Mouse (Mus musculus) MEL (cell line): ENCODE results near the gene Syngr4. TPM values are rescaled to one million over a fixed set of nuclear protein-coding genes. Genes with fewer than 3 reads are reported as not detected.

Experiments
- DNase-seq: peaks from one replicate; pipeline ENCODE4 v3.0.0; 2011; ENCODE audit warnings: low read depth, low spot score
- H3K27ac ChIP-seq: 2 replicates; pipeline ENCODE4 v1.5.1; 2012; ENCODE audit warnings: low read depth, mild to moderate bottlenecking, control low read depth, low read length, moderate library complexity; ENCODE audit not compliant: control insufficient read depth
- H3K27me3 ChIP-seq, 2 experiments: fragments of 150-350 bp in 1 of 2; sonication (generic) in 1 of 2; 2 replicates each; pipeline ENCODE4 v1.6.1; 2012; ENCODE audit warnings: low read length in 2 of 2, mild to moderate bottlenecking in 2 of 2, improper control_type of control experiment in 1 of 2, moderate library complexity in 1 of 2; ENCODE audit not compliant: insufficient read depth in 2 of 2, control insufficient read depth in 1 of 2
- H3K36me3 ChIP-seq, 2 experiments: 2 replicates each; pipeline ENCODE4 v1.6.1; 2012 to 2014; ENCODE audit warnings: low read length in 2 of 2, improper control_type of control experiment in 1 of 2, inconsistent platforms in 1 of 2, mild to moderate bottlenecking in 1 of 2; ENCODE audit not compliant: insufficient read depth in 2 of 2, control insufficient read depth in 1 of 2
- H3K4me1 ChIP-seq, 2 experiments: fragments of 150-350 bp in 1 of 2; sonication (generic) in 1 of 2; 2 replicates each; pipeline ENCODE4 v1.6.1; 2012; ENCODE audit warnings: low read length in 2 of 2, improper control_type of control experiment in 1 of 2, mild to moderate bottlenecking in 1 of 2; ENCODE audit not compliant: insufficient read depth in 2 of 2, control insufficient read depth in 1 of 2
- H3K4me3 ChIP-seq, 2 experiments: fragments of 150-350 bp in 1 of 2; sonication (generic) in 1 of 2; 2 replicates each; pipeline ENCODE4 v1.5.1; 2012; ENCODE audit warnings: low read depth in 2 of 2, low read length in 2 of 2, mild to moderate bottlenecking in 2 of 2, moderate library complexity in 2 of 2, control low read depth in 1 of 2, improper control_type of control experiment in 1 of 2; ENCODE audit not compliant: control insufficient read depth in 1 of 2, insufficient read depth in 1 of 2
- H3K79me2 ChIP-seq: 2 replicates; pipeline ENCODE4 v1.6.1; 2012; ENCODE audit warnings: mild to moderate bottlenecking, low read length, moderate library complexity; ENCODE audit not compliant: control insufficient read depth, poor library complexity, insufficient read depth
- H3K9ac ChIP-seq: 2 replicates; pipeline ENCODE4 v1.6.1; 2012; ENCODE audit warnings: low read depth, mild to moderate bottlenecking, control low read depth, low read length, moderate library complexity; ENCODE audit not compliant: control insufficient read depth, poor library complexity, severe bottlenecking
- H3K9me3 ChIP-seq: fragments of 150-350 bp; sonication (generic); replicated peaks from 2 replicates; pipeline ENCODE4 v1.6.1; 2012; ENCODE audit warnings: mild to moderate bottlenecking, low read length, improper control_type of control experiment, moderate library complexity; ENCODE audit not compliant: insufficient read depth
- BHLHE40 ChIP-seq: IDR thresholded peaks from 2 replicates; pipeline ENCODE4 v1.6.1; 2012; ENCODE audit warnings: low read depth, mild to moderate bottlenecking, inconsistent platforms, low read length, improper control_type of control experiment, borderline replicate concordance
- E2F4 ChIP-seq: IDR thresholded peaks from 2 replicates; pipeline ENCODE4 v1.6.1; 2011; ENCODE audit warnings: low read depth, low read length, improper control_type of control experiment, borderline replicate concordance
- GABPA ChIP-seq: IDR thresholded peaks from 2 replicates; pipeline ENCODE4 v1.6.1; 2012; ENCODE audit warnings: low read depth, mild to moderate bottlenecking, inconsistent platforms, low read length, improper control_type of control experiment, moderate library complexity
- GATA1 ChIP-seq: IDR thresholded peaks from 2 replicates; pipeline ENCODE4 v1.6.1; 2011; ENCODE audit warnings: low read depth, low read length, improper control_type of control experiment
- HCFC1 ChIP-seq: IDR thresholded peaks from 2 replicates; pipeline ENCODE4 v1.6.1; 2012; ENCODE audit warnings: low read depth, mild to moderate bottlenecking, inconsistent platforms, low read length, improper control_type of control experiment, moderate library complexity
- MAX ChIP-seq: IDR thresholded peaks from 2 replicates; pipeline ENCODE4 v1.6.1; 2011; ENCODE audit warnings: low read length, improper control_type of control experiment
- MAZ ChIP-seq: IDR thresholded peaks from 2 replicates; pipeline ENCODE4 v1.6.1; 2012; ENCODE audit warnings: low read depth, mild to moderate bottlenecking, inconsistent platforms, low read length, improper control_type of control experiment
- MEF2A ChIP-seq: IDR thresholded peaks from 2 replicates; pipeline ENCODE4 v1.6.1; 2014; ENCODE audit warnings: low read depth, mild to moderate bottlenecking, inconsistent platforms, low read length, improper control_type of control experiment; ENCODE audit not compliant: poor library complexity, insufficient replicate concordance, severe bottlenecking; ENCODE audit errors: extremely low read depth
- MXI1 ChIP-seq: IDR thresholded peaks from 2 replicates; pipeline ENCODE4 v1.6.1; 2011; ENCODE audit warnings: mild to moderate bottlenecking, low read depth, low read length, improper control_type of control experiment
- MYB ChIP-seq: IDR thresholded peaks from 2 replicates; pipeline ENCODE4 v1.6.1; 2011; ENCODE audit warnings: mild to moderate bottlenecking, low read depth, low read length, improper control_type of control experiment
- POLR2A ChIP-seq, 2 experiments: IDR thresholded peaks; 2 replicates each; pipeline ENCODE4 v1.6.1; 2011 to 2012; ENCODE audit warnings: low read length in 2 of 2, mild to moderate bottlenecking in 2 of 2, control low read depth in 1 of 2, improper control_type of control experiment in 1 of 2, low read depth in 1 of 2, moderate library complexity in 1 of 2; ENCODE audit not compliant: control insufficient read depth in 1 of 2, insufficient read depth in 1 of 2, poor library complexity in 1 of 2
- POLR2AphosphoS2 ChIP-seq: IDR thresholded peaks from 2 replicates; pipeline ENCODE4 v1.6.1; 2011; ENCODE audit warnings: low read length, improper control_type of control experiment
- POLR2AphosphoS5 ChIP-seq: IDR thresholded peaks from 2 replicates; pipeline ENCODE4 v1.6.1; 2012; ENCODE audit warnings: low read depth, borderline replicate concordance, mild to moderate bottlenecking, inconsistent platforms, low read length, moderate library complexity, mixed read lengths
- RCOR1 ChIP-seq: IDR thresholded peaks from 2 replicates; pipeline ENCODE4 v1.6.1; 2012; ENCODE audit warnings: low read depth, mild to moderate bottlenecking, inconsistent platforms, low read length, improper control_type of control experiment
- SMC3 ChIP-seq: IDR thresholded peaks from 2 replicates; pipeline ENCODE4 v1.6.1; 2011; ENCODE audit warnings: low read depth, low read length, improper control_type of control experiment
- TCF12 ChIP-seq: IDR thresholded peaks from 2 replicates; pipeline ENCODE4 v1.6.1; 2014; ENCODE audit warnings: low read depth, mild to moderate bottlenecking, inconsistent platforms, low read length, improper control_type of control experiment, moderate library complexity
- USF1 ChIP-seq: IDR thresholded peaks from 2 replicates; pipeline ENCODE4 v1.6.1; 2014; ENCODE audit warnings: low read depth, mild to moderate bottlenecking, inconsistent platforms, low read length, improper control_type of control experiment, moderate library complexity
- USF2 ChIP-seq, 2 experiments: IDR thresholded peaks; 2 replicates each; pipeline ENCODE4 v1.6.1; 2011 to 2012; ENCODE audit warnings: improper control_type of control experiment in 2 of 2, low read length in 2 of 2, borderline replicate concordance in 1 of 2, inconsistent platforms in 1 of 2, low read depth in 1 of 2, mild to moderate bottlenecking in 1 of 2; ENCODE audit not compliant: insufficient read depth in 1 of 2
- ZKSCAN1 ChIP-seq: IDR thresholded peaks from 2 replicates; pipeline ENCODE4 v1.6.1; 2012; ENCODE audit warnings: low read depth, mild to moderate bottlenecking, inconsistent platforms, low read length, improper control_type of control experiment, moderate library complexity
- ZMIZ1 ChIP-seq: IDR thresholded peaks from 2 replicates; pipeline ENCODE4 v1.6.1; 2012; ENCODE audit warnings: low read depth, mild to moderate bottlenecking, inconsistent platforms, low read length, improper control_type of control experiment, moderate library complexity
- polyA plus RNA-seq, 2 experiments: library from polyadenylated mRNA; stranded (reverse) in 1 of 2; unstranded in 1 of 2; fragments of >175 nt in 1 of 2; fragments of >200 nt in 1 of 2; gene quantifications; 2 replicates each; pipeline versions ENCODE4 v1.2.1 to v1.2.4; 2012; ENCODE audit warnings: low replicate concordance in 2 of 2, low read depth in 1 of 2; ENCODE audit not compliant: insufficient read length in 2 of 2, insufficient read depth in 1 of 2, missing spikeins in 1 of 2
- total RNA-seq: library from RNA; depleted of rRNA; stranded (reverse); fragments of 300-350 nt; gene quantifications from 2 replicates; pipeline ENCODE4 v1.2.3, GENCODE M21; 2012

Gene Syngr4
- total and polyA plus RNA-seq, 3 experiments = 0.46 to 1.1 TPM; not detected in 1

- Histone ChIP-seq H3K9ac (peak overlapping the region; percentile 92), H3K9me3 (no peaks in the 10 kb centered on the region), H3K27ac (peak overlapping the region; percentile 90), H3K27me3 (no peaks in the 10 kb centered on the region), H3K4me1 (peaks cover 0 to 10% of the 10 kb centered on the region in 2 experiments; a peak in 2 of 4 replicates), H3K79me2 (peaks cover 5% of the 10 kb centered on the region; the same call in 1 of the 2 replicates), H3K4me3 (peak overlapping the region; percentile 63 to 80), H3K36me3 (peaks cover 0 to 3% of the 10 kb centered on the region in 2 experiments; a peak in 1 of 4 replicates)
- DNase-seq = peak; percentile 85
- TF ChIP-seq USF2 (IDR thresholded peaks at IDR 0.05; ENCODE audit: borderline replicate concordance in 1 of 2, insufficient read depth in 1 of 2, low read depth in 1 of 2, low read length in 2 of 2) = no peak
- no peak for TF ChIP-seq ZKSCAN1
- no peak for TF ChIP-seq GATA1
- 0 out of 2 replicates have a peak, but pooled peaks have one; percentile 13 for TF ChIP-seq TCF12
- TF ChIP-seq POLR2A (IDR thresholded peaks at IDR 0.05; ENCODE audit: control insufficient read depth in 1 of 2, insufficient read depth in 1 of 2, low read depth in 1 of 2, low read length in 2 of 2, poor library complexity in 1 of 2) = peak; percentile 59 to 71
- peak; percentile 22; the same call in 1 of the 2 replicates for TF ChIP-seq USF1
- TF ChIP-seq ZMIZ1 = peak; percentile 1; the same call in 1 of the 2 replicates
- peak; percentile 54; the same call in 1 of the 2 replicates for TF ChIP-seq POLR2AphosphoS2
These were observed 794 bp upstream of the Syngr4 start for GRCm38 (mm10) chr7:45897258-45897757.

- peak overlapping the region; percentile 79 for H3K27ac ChIP-seq
- no peaks in the 10 kb centered on the region for H3K27me3 ChIP-seq
- H3K79me2 ChIP-seq = peaks cover 5% of the 10 kb centered on the region; the same call in 1 of the 2 replicates
- no peaks in the 10 kb centered on the region for H3K9me3 ChIP-seq
- no peak overlapping the region for H3K4me3 ChIP-seq
- H3K4me1 ChIP-seq = peaks cover 0 to 10% of the 10 kb centered on the region in 2 experiments; a peak in 2 of 4 replicates
- DNase-seq = no peak
- H3K9ac ChIP-seq = peak overlapping the region; percentile 80
- peaks cover 0 to 3% of the 10 kb centered on the region in 2 experiments; a peak in 1 of 4 replicates for H3K36me3 ChIP-seq
- TF ChIP-seq MXI1 (no peak), BHLHE40 (no peak), TCF12 (no peak), MYB (no peak), GATA1 (no peak), RCOR1 (no peak), GABPA (no peak), MEF2A (no peak), POLR2AphosphoS5 (no peak), POLR2A (IDR thresholded peaks at IDR 0.05; ENCODE audit: control insufficient read depth in 1 of 2, insufficient read depth in 1 of 2, low read depth in 1 of 2, low read length in 2 of 2, poor library complexity in 1 of 2) (no peak), POLR2AphosphoS2 (no peak), MAZ (no peak), MAX (no peak), HCFC1 (no peak), SMC3 (no peak), E2F4 (no peak)
These were observed 490 bp downstream of the Syngr4 start for GRCm38 (mm10) chr7:45895931-45896516.
